18 mouse cellular contexts compared by ENCODE assay signal in genomic region chr2:144640101-144640500, GRCm38 (mm10).
"Had no signal": no experiment of that assay in that cellular context is flagged by ENCODE, and none has a peak within 500 bp of the region (broad histone marks: within the 10 kb centered on the region; RNA-seq: fewer than 3 reads in every experiment).

No protein-coding gene starts in this region.

- ATAC-seq: intestine, embryonic 16.5 days; liver, postnatal 0 days; lung, postnatal 0 days had no signal

- H3K4me2 ChIP-seq: limb, embryonic 12.5 days; limb, embryonic 15.5 days; liver, embryonic 11.5 days; lung, embryonic 14.5 days; neural tube, embryonic 12.5 days; neural tube, embryonic 15.5 days had no signal

- H3K4me3 ChIP-seq: limb, embryonic 12.5 days; limb, embryonic 15.5 days; neural tube, embryonic 12.5 days; neural tube, embryonic 15.5 days had no signal

- H3K27ac ChIP-seq: limb, embryonic 12.5 days; limb, embryonic 15.5 days; liver, embryonic 14.5 days; macrophage; neural tube, embryonic 12.5 days; neural tube, embryonic 15.5 days had no signal

- H3K9me3 ChIP-seq: limb, embryonic 12.5 days; limb, embryonic 15.5 days; neural tube, embryonic 12.5 days; neural tube, embryonic 15.5 days had no signal

- H3K9ac ChIP-seq: limb, embryonic 12.5 days; limb, embryonic 15.5 days; liver, embryonic 14.5 days; liver, postnatal 0 days; lung, embryonic 14.5 days; neural tube, embryonic 12.5 days; neural tube, embryonic 15.5 days had no signal

- H3K36me3 ChIP-seq: limb, embryonic 12.5 days; limb, embryonic 15.5 days; neural tube, embryonic 12.5 days; neural tube, embryonic 15.5 days had no signal

- H3K27me3 ChIP-seq: limb, embryonic 12.5 days; limb, embryonic 15.5 days; neural tube, embryonic 12.5 days; neural tube, embryonic 15.5 days had no signal

- H3K4me1 ChIP-seq: limb, embryonic 15.5 days had no signal

- DNase-seq: kidney, adult 18-20 months; kidney, adult 9 months; kidney, postnatal 14 days; kidney, postnatal 4 days; left cerebral cortex, postnatal 4 days; liver, postnatal 0 days; lung, embryonic 14.5 days; thymus, adult 2 months; thymus, postnatal 25 days had no signal
